Mouse (Mus musculus) liver, embryonic 14.5 days (tissue): Measurements from ENCODE around the gene Abhd5. TPM values are rescaled to one million over a fixed set of nuclear protein-coding genes. Genes with fewer than 3 reads are reported as not detected.

Source experiments
- ATAC-seq: fragments of 200-750 bp; cut with Nextera tagmentation; 2 replicates; pipeline ENCODE4 v1.8.0; 2017; ENCODE audit warnings: moderate number of reproducible peaks, mild to moderate bottlenecking, moderate library complexity; ENCODE audit not compliant: insufficient read depth
- DNase-seq, 3 experiments: peaks; one replicate each; pipeline ENCODE4 v3.0.0-alpha.2; 2012 to 2013; ENCODE audit warnings: low read depth in 3 of 3, low spot score in 3 of 3
- H3K27ac ChIP-seq: fragments of 300-500 bp; sonication (generic); 2 replicates; pipeline ENCODE4 v1.5.1; 2014; ENCODE audit warnings: moderate library complexity, mild to moderate bottlenecking, control low read depth, inconsistent platforms
- H3K27me3 ChIP-seq: fragments of 300-500 bp; sonication (generic); 2 replicates; pipeline ENCODE4 v1.6.1; 2014; ENCODE audit warnings: mild to moderate bottlenecking, low read length, moderate library complexity; ENCODE audit not compliant: control insufficient read depth, insufficient read depth
- H3K36me3 ChIP-seq: fragments of 300-500 bp; sonication (generic); replicated peaks from 2 replicates; pipeline ENCODE4 v1.6.1; 2014; ENCODE audit warnings: low read depth; ENCODE audit not compliant: control insufficient read depth, insufficient read depth
- H3K4me1 ChIP-seq, 2 experiments: fragments of 200-500 bp in 1 of 2; fragments of 300-500 bp in 1 of 2; sonication (generic) in 1 of 2; replicated peaks; 2 replicates each; pipeline ENCODE4 v1.6.1; 2012 to 2014; ENCODE audit warnings: antibody characterized with exemption in 1 of 2, inconsistent platforms in 1 of 2, low read length in 1 of 2; ENCODE audit not compliant: control insufficient read depth in 2 of 2, insufficient read depth in 2 of 2
- H3K4me2 ChIP-seq: fragments of 300-500 bp; sonication (generic); 2 replicates; pipeline ENCODE4 v1.6.1; 2014; ENCODE audit warnings: low read depth, mild to moderate bottlenecking, control low read depth, moderate library complexity
- H3K4me3 ChIP-seq, 2 experiments: fragments of 200-500 bp in 1 of 2; fragments of 300-500 bp in 1 of 2; sonication (generic) in 1 of 2; 2 replicates each; pipeline ENCODE4 v1.5.1; 2012 to 2014; ENCODE audit warnings: low read depth in 2 of 2, low read length in 2 of 2, mild to moderate bottlenecking in 2 of 2, control low read depth in 1 of 2, inconsistent platforms in 1 of 2, moderate library complexity in 1 of 2; ENCODE audit not compliant: insufficient read depth in 1 of 2
- H3K9ac ChIP-seq: fragments of 300-500 bp; sonication (generic); replicated peaks from 2 replicates; pipeline ENCODE4 v1.6.1; 2014; ENCODE audit warnings: mild to moderate bottlenecking, control low read depth, moderate library complexity
- H3K9me3 ChIP-seq: fragments of 300-500 bp; sonication (generic); 2 replicates; pipeline ENCODE4 v1.6.1; 2016; ENCODE audit warnings: low read length, mixed read lengths; ENCODE audit not compliant: control insufficient read depth
- CTCF ChIP-seq: IDR thresholded peaks from 2 replicates; pipeline ENCODE4 v1.5.1; 2016; ENCODE audit warnings: antibody characterized with exemption, low read depth, control low read depth
- EP300 ChIP-seq: IDR thresholded peaks from 2 replicates; pipeline ENCODE4 v1.6.1; 2016; ENCODE audit warnings: antibody characterized with exemption, low read depth
- WGBS: fragments of 180-500 bp; shearing (Covaris S2); extraction: QIAGEN DNeasy Blood & Tissue Kit; methylation state at CpG from one replicate; pipeline ENCODE4 v1.1.7; 2014; ENCODE audit not compliant: insufficient replicate concordance; 5-methylcytosine and 5-hydroxymethylcytosine counted together
- polyA plus RNA-seq, 2 experiments: library from polyadenylated mRNA; depleted of rRNA in 1 of 2; stranded (reverse) in 1 of 2; unstranded in 1 of 2; fragments of >200 nt; fragmentation: Nextera tagmentation in 1 of 2; extraction: Ambion mirVana in 1 of 2; gene quantifications; 2 replicates each; pipeline versions ENCODE4 v1.2.1 to v1.2.3; 2012 to 2014

Abhd5 gene
- polyA plus RNA-seq, 2 experiments = 15.6 to 26.1 TPM

- TF ChIP-seq EP300 = no peak
- TF ChIP-seq CTCF = no peak
- no peaks in the 10 kb centered on the region for H3K36me3 ChIP-seq
- H3K9me3 ChIP-seq = no peaks in the 10 kb centered on the region
- DNase-seq = no peak
- no peak overlapping the region for H3K9ac ChIP-seq
- H3K4me2 ChIP-seq = no peak overlapping the region
- no peak overlapping the region for H3K4me3 ChIP-seq
- 73% methylated on average over 1 of the region's 1 CpGs for WGBS
- H3K4me1 ChIP-seq = no peaks in the 10 kb centered on the region
- H3K27me3 ChIP-seq = no peaks in the 10 kb centered on the region
- no peak overlapping the region for H3K27ac ChIP-seq
- ATAC-seq = no peak
Observed at GRCm38 (mm10) chr9:122397156-122397555, 45.7 kb downstream of the Abhd5 start.

- H3K4me3 ChIP-seq = no peak overlapping the region
- ATAC-seq (no peak), DNase-seq (no peak)
- H3K27me3 ChIP-seq = no peaks in the 10 kb centered on the region
- no peaks in the 10 kb centered on the region for H3K36me3 ChIP-seq
- no peak overlapping the region for H3K9ac ChIP-seq
- TF ChIP-seq EP300 = no peak
- no peak for TF ChIP-seq CTCF
- H3K27ac ChIP-seq = no peak overlapping the region
- WGBS = 40% methylated on average over 7 of the region's 7 CpGs
- H3K4me2 ChIP-seq = no peak overlapping the region
- H3K9me3 ChIP-seq = no peaks in the 10 kb centered on the region
- no peaks in the 10 kb centered on the region for H3K4me1 ChIP-seq
Observed at GRCm38 (mm10) chr9:122398746-122399145, 47.3 kb downstream of the Abhd5 start.

- Histone ChIP-seq H3K27me3 (no peaks in the 10 kb centered on the region), H3K4me1 (no peaks in the 10 kb centered on the region), H3K9ac (no peak overlapping the region), H3K27ac (no peak overlapping the region), H3K36me3 (no peaks in the 10 kb centered on the region), H3K9me3 (no peaks in the 10 kb centered on the region), H3K4me3 (no peak overlapping the region), H3K4me2 (no peak overlapping the region)
- WGBS = 58% methylated on average over 4 of the region's 4 CpGs
- DNase-seq (no peak), ATAC-seq (no peak)
- no peak for TF ChIP-seq EP300
- no peak for TF ChIP-seq CTCF
Observed at GRCm38 (mm10) chr9:122401239-122401638, 49.8 kb downstream of the Abhd5 start.

DNA sequence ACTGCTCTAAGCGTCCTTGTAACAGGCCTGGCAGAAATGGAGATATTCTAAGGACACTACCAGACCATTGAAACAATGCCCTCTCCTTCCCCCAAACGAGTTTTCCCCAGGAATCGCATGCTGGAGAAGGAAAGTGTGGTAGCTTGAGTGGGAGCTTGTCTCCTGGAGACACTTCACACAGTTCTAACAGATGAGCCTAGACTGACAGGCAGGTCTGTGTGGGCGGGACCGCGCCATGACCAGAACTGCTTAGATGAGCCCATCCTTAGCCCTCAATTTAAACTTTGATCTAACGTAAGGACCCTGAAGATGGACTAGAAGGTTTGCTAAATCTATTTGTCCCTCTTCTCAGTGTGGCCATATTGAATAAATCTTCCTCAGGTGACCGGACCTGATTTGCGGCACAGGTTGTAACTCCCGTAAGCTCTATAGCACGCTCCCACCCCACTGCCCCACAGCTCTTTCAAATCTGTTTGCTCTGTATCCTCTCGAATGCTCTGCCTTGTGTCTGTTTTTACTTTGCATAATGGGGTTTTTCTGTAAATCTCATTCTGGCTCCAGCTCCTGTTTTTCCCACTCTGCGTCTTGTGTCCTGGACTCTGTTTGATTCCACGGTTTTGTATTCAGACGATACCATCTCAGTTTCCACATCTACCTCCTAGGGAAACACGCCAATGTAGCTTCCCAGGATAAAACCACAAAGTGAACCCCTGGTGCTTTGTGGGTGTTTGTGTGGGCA, 59.2 kb downstream of the Abhd5 start:
- Histone ChIP-seq H3K27me3 (no peaks in the 10 kb centered on the region), H3K36me3 (no peaks in the 10 kb centered on the region), H3K4me2 (no peak overlapping the region), H3K27ac (no peak overlapping the region), H3K9me3 (no peaks in the 10 kb centered on the region), H3K9ac (no peak overlapping the region), H3K4me3 (no peak overlapping the region), H3K4me1 (no peaks in the 10 kb centered on the region)
- DNase-seq (no peak), ATAC-seq (no peak)
- no peak for TF ChIP-seq EP300
- TF ChIP-seq CTCF = no peak
- WGBS = 76% methylated on average over 16 of the region's 16 CpGs

GRCm38 (mm10) chr9:122414648-122415047, 63.2 kb downstream of the Abhd5 start:
- H3K9ac ChIP-seq = no peak overlapping the region
- TF ChIP-seq CTCF (no peak), EP300 (no peak)
- no peaks in the 10 kb centered on the region for H3K9me3 ChIP-seq
- DNase-seq = no peak
- whole genome bisulfite sequencing = 38% methylated on average over 1 of the region's 1 CpGs
- ATAC-seq = no peak
- no peaks in the 10 kb centered on the region for H3K36me3 ChIP-seq
- no peak overlapping the region for H3K4me2 ChIP-seq
- H3K4me3 ChIP-seq = no peak overlapping the region
- no peaks in the 10 kb centered on the region for H3K27me3 ChIP-seq
- no peak overlapping the region for H3K27ac ChIP-seq
- no peaks in the 10 kb centered on the region for H3K4me1 ChIP-seq
